Mouse (Mus musculus): ENCODE measurements around the gene Pigz. TPM values are rescaled to one million over a fixed set of nuclear protein-coding genes. Genes with fewer than 3 reads are reported as not detected.

Pigz gene
- polyA plus RNA-seq, 1 experiment from 2014 or later, result 1.6 TPM

GRCm38 (mm10) chr16:31926547-31927182 is 7.0 kb upstream of the Pigz start:
- Histone ChIP-seq H3K27me3 (replicated peaks; ENCODE audit: control insufficient read depth, insufficient read depth, low read length) (no peaks in the 10 kb centered on the region), H3K36me3 (ENCODE audit: control insufficient read depth, insufficient read depth) (no peaks in the 10 kb centered on the region), H3K4me3 (replicated peaks; ENCODE audit: low read length) (no peak overlapping the region), H3K27ac (ENCODE audit: low read length) (no peak overlapping the region), H3K9me3 (ENCODE audit: control insufficient read depth, low read length) (no peaks in the 10 kb centered on the region), H3K4me2 (ENCODE audit: low read length) (no peak overlapping the region), H3K9ac (replicated peaks; ENCODE audit: low read depth, low read length) (no peak overlapping the region), H3K4me1 (replicated peaks; ENCODE audit: control insufficient read depth, insufficient read depth, low read length) (no peaks in the 10 kb centered on the region)
- 87% methylated on average over 13 of the region's 13 CpGs for WGBS
- ATAC-seq, result no peak

GRCm38 (mm10) chr16:31927412-31927811 is 6.2 kb upstream of the Pigz start:
- 0 out of 2 replicates have a peak, but pooled peaks cover under 1% of the 10 kb centered on the region for H3K4me1 ChIP-seq (replicated peaks; ENCODE audit: control insufficient read depth, insufficient read depth, low read length)
- H3K27me3 ChIP-seq (replicated peaks; ENCODE audit: control insufficient read depth, insufficient read depth, low read length), result no peaks in the 10 kb centered on the region
- ATAC-seq, result no peak
- H3K27ac ChIP-seq (ENCODE audit: low read length), result no peak overlapping the region
- no peaks in the 10 kb centered on the region for H3K36me3 ChIP-seq (ENCODE audit: control insufficient read depth, insufficient read depth)
- no peak overlapping the region for H3K4me3 ChIP-seq (replicated peaks; ENCODE audit: low read length)
- H3K9ac ChIP-seq (replicated peaks; ENCODE audit: low read depth, low read length), result no peak overlapping the region
- H3K9me3 ChIP-seq (ENCODE audit: control insufficient read depth, low read length), result no peaks in the 10 kb centered on the region
- WGBS, result 91% methylated on average over 5 of the region's 5 CpGs
- H3K4me2 ChIP-seq (ENCODE audit: low read length), result no peak overlapping the region

GRCm38 (mm10) chr16:31931330-31931729 is 2.3 kb upstream of the Pigz start:
- Histone ChIP-seq H3K27me3 (replicated peaks; ENCODE audit: control insufficient read depth, insufficient read depth, low read length) (peaks cover 6% of the 10 kb centered on the region), H3K27ac (ENCODE audit: low read length) (no peak overlapping the region), H3K4me3 (replicated peaks; ENCODE audit: low read length) (no peak overlapping the region), H3K9me3 (ENCODE audit: control insufficient read depth, low read length) (no peaks in the 10 kb centered on the region), H3K4me2 (ENCODE audit: low read length) (no peak overlapping the region), H3K36me3 (ENCODE audit: control insufficient read depth, insufficient read depth) (no peaks in the 10 kb centered on the region), H3K4me1 (replicated peaks; ENCODE audit: control insufficient read depth, insufficient read depth, low read length) (peaks cover 26% of the 10 kb centered on the region), H3K9ac (replicated peaks; ENCODE audit: low read depth, low read length) (no peak overlapping the region)
- WGBS, result 60% methylated on average over 17 of the region's 17 CpGs
- no peak for ATAC-seq

- ATAC-seq, result peak; percentile 0; the same call in 1 of the 2 replicates
- Histone ChIP-seq H3K27me3 (replicated peaks; ENCODE audit: control insufficient read depth, insufficient read depth, low read length) (peaks cover 6% of the 10 kb centered on the region), H3K36me3 (ENCODE audit: control insufficient read depth, insufficient read depth) (no peaks in the 10 kb centered on the region), H3K9me3 (ENCODE audit: control insufficient read depth, low read length) (no peaks in the 10 kb centered on the region), H3K4me1 (replicated peaks; ENCODE audit: control insufficient read depth, insufficient read depth, low read length) (peaks cover 26% of the 10 kb centered on the region), H3K27ac (ENCODE audit: low read length) (peak overlapping the region; percentile 93), H3K9ac (replicated peaks; ENCODE audit: low read depth, low read length) (peak overlapping the region; percentile 78; the same call in 1 of the 2 replicates), H3K4me2 (ENCODE audit: low read length) (peak overlapping the region; percentile 94), H3K4me3 (replicated peaks; ENCODE audit: low read length) (no peak overlapping the region)
- WGBS, result 28% methylated on average over 5 of the region's 5 CpGs
These were observed 1.4 kb upstream of the Pigz start for GRCm38 (mm10) chr16:31932255-31932654.

- Histone ChIP-seq H3K4me3 (replicated peaks; ENCODE audit: low read length) (peak overlapping the region; percentile 52), H3K27me3 (replicated peaks; ENCODE audit: control insufficient read depth, insufficient read depth, low read length) (peaks cover 6% of the 10 kb centered on the region), H3K27ac (ENCODE audit: low read length) (peak overlapping the region; percentile 93), H3K36me3 (ENCODE audit: control insufficient read depth, insufficient read depth) (no peaks in the 10 kb centered on the region), H3K4me1 (replicated peaks; ENCODE audit: control insufficient read depth, insufficient read depth, low read length) (peaks cover 26% of the 10 kb centered on the region), H3K9me3 (ENCODE audit: control insufficient read depth, low read length) (no peaks in the 10 kb centered on the region), H3K4me2 (ENCODE audit: low read length) (peak overlapping the region; percentile 94), H3K9ac (replicated peaks; ENCODE audit: low read depth, low read length) (peak overlapping the region; percentile 78)
- peak; percentile 99 for ATAC-seq
- 1% methylated on average over 50 of the region's 50 CpGs for WGBS
These were observed 582 bp upstream of the Pigz start for GRCm38 (mm10) chr16:31932840-31933697.

- no peak for ATAC-seq
- H3K27ac ChIP-seq (ENCODE audit: low read length), result peak overlapping the region; percentile 93; the same call in 1 of the 2 replicates
- H3K4me2 ChIP-seq (ENCODE audit: low read length), result peak overlapping the region; percentile 94
- peak overlapping the region; percentile 52 for H3K4me3 ChIP-seq (replicated peaks; ENCODE audit: low read length)
- 22% methylated on average over 13 of the region's 13 CpGs for WGBS
- peak overlapping the region; percentile 78 for H3K9ac ChIP-seq (replicated peaks; ENCODE audit: low read depth, low read length)
- peaks cover 26% of the 10 kb centered on the region for H3K4me1 ChIP-seq (replicated peaks; ENCODE audit: control insufficient read depth, insufficient read depth, low read length)
- H3K9me3 ChIP-seq (ENCODE audit: control insufficient read depth, low read length), result no peaks in the 10 kb centered on the region
- no peaks in the 10 kb centered on the region for H3K36me3 ChIP-seq (ENCODE audit: control insufficient read depth, insufficient read depth)
- H3K27me3 ChIP-seq (replicated peaks; ENCODE audit: control insufficient read depth, insufficient read depth, low read length), result peaks cover 6% of the 10 kb centered on the region
These were observed 929 bp downstream of the Pigz start for GRCm38 (mm10) chr16:31934550-31935010.

GRCm38 (mm10) chr16:31935091-31935979 is 1.7 kb downstream of the Pigz start:
- WGBS, result 6% methylated on average over 36 of the region's 36 CpGs
- peak overlapping the region; percentile 52 for H3K4me3 ChIP-seq (replicated peaks; ENCODE audit: low read length)
- peak overlapping the region; percentile 48 for H3K9ac ChIP-seq (replicated peaks; ENCODE audit: low read depth, low read length)
- peaks cover 26% of the 10 kb centered on the region for H3K4me1 ChIP-seq (replicated peaks; ENCODE audit: control insufficient read depth, insufficient read depth, low read length)
- H3K27me3 ChIP-seq (replicated peaks; ENCODE audit: control insufficient read depth, insufficient read depth, low read length), result peaks cover 6% of the 10 kb centered on the region
- no peaks in the 10 kb centered on the region for H3K36me3 ChIP-seq (ENCODE audit: control insufficient read depth, insufficient read depth)
- no peaks in the 10 kb centered on the region for H3K9me3 ChIP-seq (ENCODE audit: control insufficient read depth, low read length)
- no peak overlapping the region for H3K27ac ChIP-seq (ENCODE audit: low read length)
- H3K4me2 ChIP-seq (ENCODE audit: low read length), result peak overlapping the region; percentile 94
- no peak for ATAC-seq

- 92% methylated on average over 4 of the region's 4 CpGs for WGBS
- peaks cover 6% of the 10 kb centered on the region for H3K27me3 ChIP-seq (replicated peaks; ENCODE audit: control insufficient read depth, insufficient read depth, low read length)
- H3K9me3 ChIP-seq (ENCODE audit: control insufficient read depth, low read length), result no peaks in the 10 kb centered on the region
- H3K9ac ChIP-seq (replicated peaks; ENCODE audit: low read depth, low read length), result no peak overlapping the region
- no peak overlapping the region for H3K27ac ChIP-seq (ENCODE audit: low read length)
- no peak for ATAC-seq
- no peak overlapping the region for H3K4me3 ChIP-seq (replicated peaks; ENCODE audit: low read length)
- H3K36me3 ChIP-seq (ENCODE audit: control insufficient read depth, insufficient read depth), result no peaks in the 10 kb centered on the region
- peaks cover 26% of the 10 kb centered on the region for H3K4me1 ChIP-seq (replicated peaks; ENCODE audit: control insufficient read depth, insufficient read depth, low read length)
- H3K4me2 ChIP-seq (ENCODE audit: low read length), result no peak overlapping the region
These were observed 2.9 kb downstream of the Pigz start for GRCm38 (mm10) chr16:31936568-31936967.

Data from forebrain, embryonic 16.5 days (tissue).